Mouse (Mus musculus) ES-E14 (cell line): Measurements from ENCODE around the gene Loxl4. TPM values are rescaled to one million over a fixed set of nuclear protein-coding genes. Genes with fewer than 3 reads are reported as not detected.

Source experiments
- DNase-seq: peaks from one replicate; pipeline ENCODE4 v3.0.0-alpha.2; 2013; ENCODE audit warnings: low read depth, low spot score
- H3K27ac ChIP-seq: 2 replicates; pipeline ENCODE4 v1.5.1; 2012; ENCODE audit warnings: low read depth, mild to moderate bottlenecking, low read length, moderate library complexity, mixed read lengths; ENCODE audit not compliant: poor library complexity, insufficient read depth, severe bottlenecking
- H3K36me3 ChIP-seq: 2 replicates; pipeline ENCODE4 v1.6.1; 2012; ENCODE audit warnings: mild to moderate bottlenecking, low read length, moderate library complexity, mixed read lengths; ENCODE audit not compliant: control insufficient read depth, poor library complexity, insufficient read depth, severe bottlenecking
- H3K4me1 ChIP-seq, 2 experiments: fragments of 150-350 bp in 1 of 2; sonication (generic) in 1 of 2; 2 replicates each; pipeline ENCODE4 v1.6.1; 2012; ENCODE audit warnings: low read length in 2 of 2, mild to moderate bottlenecking in 1 of 2, mixed read lengths in 1 of 2; ENCODE audit not compliant: control insufficient read depth in 2 of 2, insufficient read depth in 2 of 2, poor library complexity in 1 of 2
- H3K4me3 ChIP-seq, 2 experiments: fragments of 150-350 bp in 1 of 2; sonication (generic) in 1 of 2; 2 replicates each; pipeline ENCODE4 v1.5.1; 2012; ENCODE audit warnings: low read length in 2 of 2, low read depth in 1 of 2, mild to moderate bottlenecking in 1 of 2, mixed read lengths in 1 of 2; ENCODE audit not compliant: insufficient read depth in 1 of 2, poor library complexity in 1 of 2, severe bottlenecking in 1 of 2
- H3K9ac ChIP-seq: 2 replicates; pipeline ENCODE4 v1.6.1; 2012; ENCODE audit warnings: low read depth, mild to moderate bottlenecking, low read length, mixed read lengths; ENCODE audit not compliant: poor library complexity, insufficient read depth, severe bottlenecking
- H3K9me3 ChIP-seq: fragments of 150-350 bp; sonication (generic); 2 replicates; pipeline ENCODE4 v1.6.1; 2012; ENCODE audit warnings: low read depth, mild to moderate bottlenecking, low read length; ENCODE audit not compliant: control insufficient read depth, insufficient read depth
- CHD2 ChIP-seq: IDR thresholded peaks from 2 replicates; pipeline ENCODE4 v1.6.1; 2014; ENCODE audit warnings: mild to moderate bottlenecking, low read depth, low read length, inconsistent platforms
- HCFC1 ChIP-seq: IDR thresholded peaks from 2 replicates; pipeline ENCODE4 v1.6.1; 2012; ENCODE audit warnings: low read length, inconsistent platforms, borderline replicate concordance; ENCODE audit not compliant: insufficient read depth
- MAFK ChIP-seq: IDR thresholded peaks from 2 replicates; pipeline ENCODE4 v1.6.1; 2014; ENCODE audit warnings: mild to moderate bottlenecking, low read depth, low read length, inconsistent platforms; ENCODE audit not compliant: insufficient read depth
- ZC3H11A ChIP-seq: IDR thresholded peaks from 2 replicates; pipeline ENCODE4 v1.6.1; 2012; ENCODE audit warnings: low read depth, mild to moderate bottlenecking, inconsistent platforms, low read length, borderline replicate concordance
- ZNF384 ChIP-seq: IDR thresholded peaks from 2 replicates; pipeline ENCODE4 v1.6.1; 2012; ENCODE audit warnings: low read depth, low read length, inconsistent platforms
- in situ Hi-C, 2 experiments: fragments of 600-800 bp; cut with MboI; formaldehyde crosslinking; loops; one replicate each; pipeline ENCODE4 v1.15.1; 2025; ENCODE audit warnings: low sequenced_read_pairs in 2 of 2, inconsistent platforms in 1 of 2; ENCODE audit not compliant: unreplicated experiment in 2 of 2
- total RNA-seq: library from RNA; depleted of rRNA; stranded (reverse); fragments of 300-350 nt; gene quantifications from 2 replicates; pipeline ENCODE4 v1.2.3, GENCODE M21; 2012

Loxl4 gene
- total RNA-seq, 1 experiment, result 4.5 TPM

- no peak for TF ChIP-seq HCFC1
- TF ChIP-seq ZNF384, result no peak
- no peak for DNase-seq
- Histone ChIP-seq H3K9me3 (no peaks in the 10 kb centered on the region), H3K9ac (no peak overlapping the region), H3K4me3 (no peak overlapping the region), H3K36me3 (peaks cover 5% of the 10 kb centered on the region), H3K4me1 (0 out of 4 replicates have a peak, but pooled peaks cover 0 to 3% of the 10 kb centered on the region in 2 experiments), H3K27ac (no peak overlapping the region)
- in situ Hi-C loops, result no loop called here
Measured at GRCm38 (mm10) chr19:42589246-42589645, 23.4 kb downstream of the Loxl4 start.

GRCm38 (mm10) chr19:42587704-42588103 lies 24.9 kb downstream of the Loxl4 start:
- H3K27ac ChIP-seq, result no peak overlapping the region
- peaks cover 8% of the 10 kb centered on the region for H3K36me3 ChIP-seq
- TF ChIP-seq ZC3H11A, result no peak
- TF ChIP-seq ZNF384, result no peak
- TF ChIP-seq MAFK, result no peak
- no peak for TF ChIP-seq HCFC1
- TF ChIP-seq CHD2, result no peak
- no peak overlapping the region for H3K4me3 ChIP-seq
- no peak for DNase-seq
- H3K9ac ChIP-seq, result no peak overlapping the region
- 0 out of 4 replicates have a peak, but pooled peaks cover 0 to 4% of the 10 kb centered on the region in 2 experiments for H3K4me1 ChIP-seq
- H3K9me3 ChIP-seq, result no peaks in the 10 kb centered on the region
- in situ Hi-C loops, result no loop called here

GRCm38 (mm10) chr19:42584188-42584587 lies 28.4 kb downstream of the Loxl4 start:
- in situ Hi-C loops, result no loop called here
- DNase-seq, result no peak
- Histone ChIP-seq H3K9me3 (no peaks in the 10 kb centered on the region), H3K36me3 (peaks cover 3% of the 10 kb centered on the region), H3K4me3 (no peak overlapping the region), H3K9ac (no peak overlapping the region), H3K27ac (no peak overlapping the region), H3K4me1 (0 out of 4 replicates have a peak, but pooled peaks cover 0 to 4% of the 10 kb centered on the region in 2 experiments)
- TF ChIP-seq MAFK (no peak), ZC3H11A (no peak)

GRCm38 (mm10) chr19:42583677-42584076 lies 28.9 kb downstream of the Loxl4 start:
- Histone ChIP-seq H3K36me3 (peaks cover 3% of the 10 kb centered on the region), H3K9me3 (no peaks in the 10 kb centered on the region), H3K4me1 (0 out of 4 replicates have a peak, but pooled peaks cover 0 to 4% of the 10 kb centered on the region in 2 experiments), H3K27ac (no peak overlapping the region), H3K9ac (no peak overlapping the region), H3K4me3 (no peak overlapping the region)
- no peak for DNase-seq
- in situ Hi-C loops, result no loop called here
- no peak for TF ChIP-seq HCFC1
- no peak for TF ChIP-seq CHD2
- TF ChIP-seq ZNF384, result no peak
- no peak for TF ChIP-seq ZC3H11A
- TF ChIP-seq MAFK, result no peak

GRCm38 (mm10) chr19:42582811-42583370 lies 29.7 kb downstream of the Loxl4 start:
- no peak for TF ChIP-seq CHD2
- TF ChIP-seq MAFK, result no peak
- no peak for TF ChIP-seq HCFC1
- no peak for TF ChIP-seq ZNF384
- TF ChIP-seq ZC3H11A, result no peak

More at GRCm38 (mm10) chr19:42582811-42583370, 29.7 kb downstream of the Loxl4 start:
- Histone ChIP-seq H3K9ac (no peak overlapping the region), H3K4me3 (no peak overlapping the region), H3K27ac (no peak overlapping the region), H3K9me3 (no peaks in the 10 kb centered on the region), H3K36me3 (peaks cover 3% of the 10 kb centered on the region), H3K4me1 (0 out of 4 replicates have a peak, but pooled peaks cover 0 to 4% of the 10 kb centered on the region in 2 experiments)
- in situ Hi-C loops, result no loop called here
- no peak for DNase-seq
